Mouse (Mus musculus) MEL (cell line): ENCODE results near the gene Snu13.

Experiments used
- CHD2 ChIP-seq: IDR thresholded peaks from 2 replicates; pipeline ENCODE4 v1.6.1; 2011; ENCODE audit warnings: low read length, improper control_type of control experiment
- CTCF ChIP-seq, 3 experiments: IDR thresholded peaks in 2 of 3; conservative IDR thresholded peaks in 1 of 3; 2 replicates each; pipeline ENCODE4 v1.5.1; 2011 to 2012; ENCODE audit warnings: low read length in 3 of 3, low read depth in 2 of 3, mild to moderate bottlenecking in 2 of 3, improper control_type of control experiment in 1 of 3, inconsistent platforms in 1 of 3, mixed read lengths in 1 of 3, moderate library complexity in 1 of 3; ENCODE audit not compliant: control insufficient read depth in 1 of 3, insufficient read depth in 1 of 3, poor library complexity in 1 of 3, severe bottlenecking in 1 of 3
- E2F4 ChIP-seq: IDR thresholded peaks from 2 replicates; pipeline ENCODE4 v1.6.1; 2011; ENCODE audit warnings: low read depth, low read length, improper control_type of control experiment, borderline replicate concordance
- EP300 ChIP-seq, 2 experiments: IDR thresholded peaks; 2 replicates each; pipeline ENCODE4 v1.6.1; 2011; ENCODE audit warnings: improper control_type of control experiment in 2 of 2, low read length in 2 of 2, low read depth in 1 of 2, mild to moderate bottlenecking in 1 of 2
- KAT2A ChIP-seq: conservative IDR thresholded peaks from 2 replicates; pipeline ENCODE4 v1.6.1; 2012; ENCODE audit warnings: low read depth, low read length, improper control_type of control experiment, inconsistent platforms
- MAX ChIP-seq: IDR thresholded peaks from 2 replicates; pipeline ENCODE4 v1.6.1; 2011; ENCODE audit warnings: low read length, improper control_type of control experiment
- POLR2A ChIP-seq, 2 experiments: IDR thresholded peaks; 2 replicates each; pipeline ENCODE4 v1.6.1; 2011 to 2012; ENCODE audit warnings: low read length in 2 of 2, mild to moderate bottlenecking in 2 of 2, control low read depth in 1 of 2, improper control_type of control experiment in 1 of 2, low read depth in 1 of 2, moderate library complexity in 1 of 2; ENCODE audit not compliant: control insufficient read depth in 1 of 2, insufficient read depth in 1 of 2, poor library complexity in 1 of 2
- RCOR1 ChIP-seq: IDR thresholded peaks from 2 replicates; pipeline ENCODE4 v1.6.1; 2012; ENCODE audit warnings: low read depth, mild to moderate bottlenecking, inconsistent platforms, low read length, improper control_type of control experiment
- SIN3A ChIP-seq: IDR thresholded peaks from 2 replicates; pipeline ENCODE4 v1.6.1; 2012; ENCODE audit warnings: low read length, improper control_type of control experiment, inconsistent platforms
- UBTF ChIP-seq: IDR thresholded peaks from 2 replicates; pipeline ENCODE4 v1.6.1; 2012; ENCODE audit warnings: low read depth, mild to moderate bottlenecking, inconsistent platforms, low read length, improper control_type of control experiment, moderate library complexity, borderline replicate concordance; ENCODE audit not compliant: insufficient read depth
- USF1 ChIP-seq: IDR thresholded peaks from 2 replicates; pipeline ENCODE4 v1.6.1; 2014; ENCODE audit warnings: low read depth, mild to moderate bottlenecking, inconsistent platforms, low read length, improper control_type of control experiment, moderate library complexity
- USF2 ChIP-seq, 2 experiments: IDR thresholded peaks; 2 replicates each; pipeline ENCODE4 v1.6.1; 2011 to 2012; ENCODE audit warnings: improper control_type of control experiment in 2 of 2, low read length in 2 of 2, borderline replicate concordance in 1 of 2, inconsistent platforms in 1 of 2, low read depth in 1 of 2, mild to moderate bottlenecking in 1 of 2; ENCODE audit not compliant: insufficient read depth in 1 of 2
- ZKSCAN1 ChIP-seq: IDR thresholded peaks from 2 replicates; pipeline ENCODE4 v1.6.1; 2012; ENCODE audit warnings: low read depth, mild to moderate bottlenecking, inconsistent platforms, low read length, improper control_type of control experiment, moderate library complexity
- ZMIZ1 ChIP-seq: IDR thresholded peaks from 2 replicates; pipeline ENCODE4 v1.6.1; 2012; ENCODE audit warnings: low read depth, mild to moderate bottlenecking, inconsistent platforms, low read length, improper control_type of control experiment, moderate library complexity

GRCm38 (mm10) chr15:82091061-82091460 lies 43.7 kb upstream of the Snu13 start:
- TF ChIP-seq KAT2A (no peak), EP300 (IDR thresholded peaks at IDR 0.05; ENCODE audit: low read depth in 1 of 2, low read length in 2 of 2) (no peak), RCOR1 (no peak), POLR2A (IDR thresholded peaks at IDR 0.05; ENCODE audit: control insufficient read depth in 1 of 2, insufficient read depth in 1 of 2, low read depth in 1 of 2, low read length in 2 of 2, poor library complexity in 1 of 2) (no peak), USF1 (no peak), USF2 (IDR thresholded peaks at IDR 0.05; ENCODE audit: borderline replicate concordance in 1 of 2, insufficient read depth in 1 of 2, low read depth in 1 of 2, low read length in 2 of 2) (no peak), CTCF (IDR thresholded peaks at IDR 0.05 in 2 of 3, conservative IDR thresholded peaks at IDR 0.05 in 1 of 3; ENCODE audit: control insufficient read depth in 1 of 3, insufficient read depth in 1 of 3, low read depth in 2 of 3, low read length in 3 of 3, poor library complexity in 1 of 3, severe bottlenecking in 1 of 3) (no peak), SIN3A (no peak), MAX (no peak), CHD2 (no peak), UBTF (no peak), ZMIZ1 (no peak), ZKSCAN1 (no peak), E2F4 (no peak)
